Mouse (Mus musculus): ENCODE data around the gene C030005K15Rik. TPM values are rescaled to one million over a fixed set of nuclear protein-coding genes. Genes with fewer than 3 reads are reported as not detected.
"Not testable (repeated sequence)": the region's sequence is repeated elsewhere in the genome, so short reads cannot be mapped to it uniquely, and the experiment has no call there.

C030005K15Rik gene
- not detected in 2 replicates for polyA plus RNA-seq (2015; fragmentation: Nextera tagmentation; extraction: Ambion mirVana)

DNA sequence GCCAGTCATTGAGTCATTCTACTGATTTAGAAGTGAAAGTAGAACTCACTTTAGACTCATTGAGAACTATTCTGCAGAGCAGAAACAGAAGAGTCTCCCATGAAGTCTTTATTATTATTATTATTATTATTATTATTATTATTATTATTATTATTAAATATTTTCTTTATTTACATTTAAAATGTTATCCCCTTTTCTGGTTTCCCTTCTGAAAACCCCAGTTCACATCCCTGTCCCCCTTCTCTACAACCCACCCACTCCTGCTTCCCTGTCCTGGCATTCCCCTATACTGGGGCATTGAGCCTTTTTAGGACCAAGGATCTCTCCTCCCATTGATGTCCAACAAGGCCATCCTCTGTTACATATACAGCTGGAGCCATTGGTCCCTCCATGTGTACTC is at the start of gene C030005K15Rik:
Gene C030005K15Rik (minus strand): TSS at position 101 of the 400 bp plus-strand sequence.
- not testable (repeated sequence) for ATAC-seq (ENCODE audit: borderline replicate concordance, extremely low read depth, low FRiP score, low TSS enrichment); H3K36me3 ChIP-seq; H3K27me3 ChIP-seq; H3K4me1 ChIP-seq; H3K9me3 ChIP-seq; H3K4me3 ChIP-seq; H3K27ac ChIP-seq; H3K9ac ChIP-seq; H3K4me2 ChIP-seq

DNA sequence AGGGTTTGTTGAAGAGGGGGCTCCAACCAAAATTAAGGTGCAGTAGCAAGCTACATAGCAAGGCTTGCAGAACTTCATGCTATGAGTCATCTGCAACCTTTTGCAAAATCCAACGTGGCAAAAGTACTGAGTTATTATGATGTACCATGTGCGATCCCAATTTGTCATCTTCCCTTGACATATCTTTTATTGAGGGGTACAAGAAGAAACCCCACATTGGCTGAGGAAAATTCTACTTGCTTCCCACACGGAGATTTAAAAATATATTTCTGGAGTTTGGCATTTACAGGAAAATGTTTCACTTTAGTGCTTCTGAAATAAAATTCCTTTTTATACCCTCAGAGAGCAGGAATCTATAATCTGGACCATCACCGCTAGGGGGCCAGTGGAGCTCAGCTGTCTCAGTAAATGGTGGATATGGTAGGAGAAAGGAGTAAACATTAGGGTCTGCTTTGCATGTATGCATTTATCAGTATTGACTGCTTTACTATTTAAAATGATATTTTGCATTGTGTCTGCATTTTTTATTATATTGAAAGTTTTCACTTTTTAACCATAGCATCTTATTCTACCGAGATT is 41.7 kb upstream of the C030005K15Rik start:
- WGBS = 58% methylated on average over 5 of the region's 5 CpGs
- no peaks in the 10 kb centered on the region for H3K4me1 ChIP-seq
- ATAC-seq (ENCODE audit: borderline replicate concordance, extremely low read depth, low FRiP score, low TSS enrichment) = no peak
- no peak overlapping the region for H3K4me3 ChIP-seq
- H3K27me3 ChIP-seq = no peaks in the 10 kb centered on the region
- H3K36me3 ChIP-seq = no peaks in the 10 kb centered on the region
- no peaks in the 10 kb centered on the region for H3K9me3 ChIP-seq
- H3K27ac ChIP-seq = no peak overlapping the region
- no peak overlapping the region for H3K9ac ChIP-seq
- H3K4me2 ChIP-seq = no peak overlapping the region

DNA sequence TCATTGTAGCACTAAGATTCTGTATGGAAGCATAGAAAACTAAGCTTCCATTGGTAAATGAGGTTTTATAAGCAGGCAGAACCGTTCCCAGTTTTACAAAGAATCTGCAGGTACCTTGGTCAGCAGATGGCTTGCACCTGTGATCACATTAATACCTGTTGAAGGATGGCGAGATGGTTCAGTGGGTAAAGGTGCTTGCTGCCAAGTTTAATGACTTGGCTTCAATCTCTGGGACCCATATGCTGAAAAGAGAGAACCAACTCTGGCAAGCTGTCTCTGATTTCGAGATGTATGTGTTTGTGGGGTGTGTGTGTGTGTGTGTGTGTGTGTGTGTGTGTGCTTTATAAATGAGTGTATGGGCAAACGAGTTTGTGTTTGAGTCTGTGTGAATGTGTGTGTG is 27.3 kb upstream of the C030005K15Rik start:
- Histone ChIP-seq H3K4me3 (no peak overlapping the region), H3K9me3 (no peaks in the 10 kb centered on the region), H3K36me3 (no peaks in the 10 kb centered on the region), H3K9ac (no peak overlapping the region), H3K27me3 (no peaks in the 10 kb centered on the region), H3K4me1 (no peaks in the 10 kb centered on the region), H3K4me2 (no peak overlapping the region), H3K27ac (no peak overlapping the region)
- 66% methylated on average over 4 of the region's 4 CpGs for WGBS
- ATAC-seq (ENCODE audit: borderline replicate concordance, extremely low read depth, low FRiP score, low TSS enrichment) = no peak

- Histone ChIP-seq H3K36me3 (no peaks in the 10 kb centered on the region), H3K9me3 (no peaks in the 10 kb centered on the region), H3K9ac (no peak overlapping the region), H3K27me3 (no peaks in the 10 kb centered on the region), H3K4me3 (no peak overlapping the region), H3K4me2 (no peak overlapping the region), H3K27ac (no peak overlapping the region), H3K4me1 (no peaks in the 10 kb centered on the region)
- ATAC-seq (ENCODE audit: borderline replicate concordance, extremely low read depth, low FRiP score, low TSS enrichment) = no peak
- WGBS = 76% methylated on average over 3 of the region's 3 CpGs
Measured at GRCm38 (mm10) chr10:97747231-97747630, 20.7 kb upstream of the C030005K15Rik start.

- no peaks in the 10 kb centered on the region for H3K36me3 ChIP-seq
- H3K4me2 ChIP-seq = no peak overlapping the region
- H3K27ac ChIP-seq = no peak overlapping the region
- no peaks in the 10 kb centered on the region for H3K4me1 ChIP-seq
- H3K9me3 ChIP-seq = no peaks in the 10 kb centered on the region
- no peak for ATAC-seq (ENCODE audit: borderline replicate concordance, extremely low read depth, low FRiP score, low TSS enrichment)
- 15% methylated on average over 1 of the region's 1 CpGs for WGBS
- no peak overlapping the region for H3K4me3 ChIP-seq
- no peak overlapping the region for H3K9ac ChIP-seq
- H3K27me3 ChIP-seq = no peaks in the 10 kb centered on the region
Measured at GRCm38 (mm10) chr10:97725929-97726328, 626 bp downstream of the C030005K15Rik start.

DNA sequence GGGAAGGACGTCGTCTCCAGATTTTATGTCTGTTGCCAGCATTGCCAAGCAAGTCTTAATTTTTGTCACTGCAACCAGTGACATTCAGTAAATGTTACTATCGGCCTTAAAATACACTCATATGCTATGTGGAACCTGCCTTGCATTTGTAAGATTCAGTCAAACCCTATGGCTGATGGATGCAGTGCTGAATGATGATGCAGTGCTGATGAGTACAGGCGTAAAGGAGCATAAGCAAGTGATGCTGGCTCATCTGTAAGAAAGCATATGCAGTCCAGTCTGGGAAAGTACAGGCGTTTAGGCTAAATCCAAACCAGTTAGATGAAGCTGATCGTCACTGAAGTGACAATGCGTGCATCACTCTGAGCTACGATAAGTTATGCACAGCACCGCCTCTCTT is 3.8 kb downstream of the C030005K15Rik start:
- 95% methylated on average over 9 of the region's 9 CpGs for WGBS
- Histone ChIP-seq H3K4me3 (no peak overlapping the region), H3K4me2 (no peak overlapping the region), H3K27me3 (no peaks in the 10 kb centered on the region), H3K9ac (no peak overlapping the region), H3K27ac (no peak overlapping the region), H3K36me3 (no peaks in the 10 kb centered on the region), H3K4me1 (no peaks in the 10 kb centered on the region), H3K9me3 (no peaks in the 10 kb centered on the region)
- ATAC-seq (ENCODE audit: borderline replicate concordance, extremely low read depth, low FRiP score, low TSS enrichment) = no peak

DNA sequence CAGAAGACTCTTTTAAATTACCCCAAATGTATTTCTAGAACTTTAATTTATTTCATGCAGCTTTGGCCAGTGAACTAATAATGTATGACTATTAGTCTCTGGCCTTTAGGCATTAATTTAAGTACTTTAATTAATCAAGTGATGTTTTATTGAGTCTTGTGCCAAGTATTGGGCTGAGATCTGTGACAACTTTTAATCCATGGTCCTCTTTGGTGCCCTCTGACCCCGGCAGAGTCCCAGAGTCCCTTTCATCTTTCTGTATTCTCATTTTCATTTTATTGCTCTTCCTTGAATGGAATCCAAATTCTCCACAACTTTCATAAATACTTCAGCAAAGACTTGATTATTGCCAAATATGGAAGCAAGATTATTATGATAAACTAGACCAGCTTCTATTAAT is 5.9 kb downstream of the C030005K15Rik start:
- ATAC-seq (ENCODE audit: borderline replicate concordance, extremely low read depth, low FRiP score, low TSS enrichment) = peak; percentile 74; the same call in 1 of the 2 replicates
- Histone ChIP-seq H3K27me3 (no peaks in the 10 kb centered on the region), H3K36me3 (no peaks in the 10 kb centered on the region), H3K27ac (no peak overlapping the region), H3K4me1 (no peaks in the 10 kb centered on the region), H3K9ac (no peak overlapping the region), H3K9me3 (no peaks in the 10 kb centered on the region), H3K4me3 (no peak overlapping the region), H3K4me2 (no peak overlapping the region)
- WGBS = 58% methylated on average over 1 of the region's 1 CpGs

GRCm38 (mm10) chr10:97718021-97718420 is 8.5 kb downstream of the C030005K15Rik start:
- peaks cover 4% of the 10 kb centered on the region; the same call in 1 of the 2 replicates for H3K4me1 ChIP-seq
- WGBS = 76% methylated on average over 2 of the region's 2 CpGs
- ATAC-seq (ENCODE audit: borderline replicate concordance, extremely low read depth, low FRiP score, low TSS enrichment) = no peak

DNA sequence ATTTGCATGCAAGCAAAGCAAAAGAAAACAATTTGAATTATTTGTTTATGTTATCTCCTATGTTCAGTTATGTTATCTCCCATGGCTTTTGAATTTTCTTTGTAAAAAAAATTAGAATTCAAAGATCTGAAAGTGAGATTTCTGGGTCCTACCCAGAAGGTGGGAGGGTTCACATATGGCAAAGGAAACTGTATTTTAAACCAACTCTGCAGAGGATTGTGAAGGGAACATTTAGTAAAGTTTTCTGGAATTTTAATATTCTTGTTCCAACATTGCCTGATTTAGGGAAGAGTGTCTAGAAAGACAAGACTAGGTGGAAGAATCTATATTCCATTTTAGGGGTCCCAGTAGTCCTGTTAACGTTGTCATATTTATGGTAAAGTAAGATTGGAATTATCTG is 9.3 kb downstream of the C030005K15Rik start:
- Histone ChIP-seq H3K4me1 (peaks cover 8% of the 10 kb centered on the region; the same call in 1 of the 2 replicates), H3K4me3 (no peak overlapping the region), H3K4me2 (no peak overlapping the region), H3K36me3 (no peaks in the 10 kb centered on the region), H3K27me3 (no peaks in the 10 kb centered on the region), H3K9ac (no peak overlapping the region), H3K9me3 (no peaks in the 10 kb centered on the region), H3K27ac (no peak overlapping the region)
- WGBS = 69% methylated on average over 1 of the region's 1 CpGs
- no peak for ATAC-seq (ENCODE audit: borderline replicate concordance, extremely low read depth, low FRiP score, low TSS enrichment)

More at GRCm38 (mm10) chr10:97718021-97718420, 8.5 kb downstream of the C030005K15Rik start:
- Histone ChIP-seq H3K36me3 (no peaks in the 10 kb centered on the region), H3K9ac (no peak overlapping the region), H3K9me3 (no peaks in the 10 kb centered on the region), H3K27ac (no peak overlapping the region), H3K4me3 (no peak overlapping the region), H3K27me3 (no peaks in the 10 kb centered on the region), H3K4me2 (no peak overlapping the region)

- no peak overlapping the region for H3K27ac ChIP-seq
- H3K9ac ChIP-seq = no peak overlapping the region
- no peaks in the 10 kb centered on the region for H3K9me3 ChIP-seq
- no peaks in the 10 kb centered on the region for H3K27me3 ChIP-seq
- 69% methylated on average over 3 of the region's 3 CpGs for WGBS
- H3K4me2 ChIP-seq = no peak overlapping the region
- H3K4me1 ChIP-seq = peaks cover 8% of the 10 kb centered on the region; the same call in 1 of the 2 replicates
- H3K4me3 ChIP-seq = no peak overlapping the region
- ATAC-seq (ENCODE audit: borderline replicate concordance, extremely low read depth, low FRiP score, low TSS enrichment) = no peak
- H3K36me3 ChIP-seq = no peaks in the 10 kb centered on the region
Measured at GRCm38 (mm10) chr10:97715289-97715906, 11.2 kb downstream of the C030005K15Rik start.

- Histone ChIP-seq H3K4me2 (no peak overlapping the region), H3K4me3 (no peak overlapping the region), H3K27me3 (no peaks in the 10 kb centered on the region), H3K27ac (no peak overlapping the region), H3K9ac (no peak overlapping the region), H3K4me1 (peaks cover 8% of the 10 kb centered on the region; the same call in 1 of the 2 replicates), H3K36me3 (no peaks in the 10 kb centered on the region), H3K9me3 (no peaks in the 10 kb centered on the region)
- no peak for ATAC-seq (ENCODE audit: borderline replicate concordance, extremely low read depth, low FRiP score, low TSS enrichment)
- 69% methylated on average over 4 of the region's 4 CpGs for WGBS
Measured at GRCm38 (mm10) chr10:97714584-97714983, 12.0 kb downstream of the C030005K15Rik start.

DNA sequence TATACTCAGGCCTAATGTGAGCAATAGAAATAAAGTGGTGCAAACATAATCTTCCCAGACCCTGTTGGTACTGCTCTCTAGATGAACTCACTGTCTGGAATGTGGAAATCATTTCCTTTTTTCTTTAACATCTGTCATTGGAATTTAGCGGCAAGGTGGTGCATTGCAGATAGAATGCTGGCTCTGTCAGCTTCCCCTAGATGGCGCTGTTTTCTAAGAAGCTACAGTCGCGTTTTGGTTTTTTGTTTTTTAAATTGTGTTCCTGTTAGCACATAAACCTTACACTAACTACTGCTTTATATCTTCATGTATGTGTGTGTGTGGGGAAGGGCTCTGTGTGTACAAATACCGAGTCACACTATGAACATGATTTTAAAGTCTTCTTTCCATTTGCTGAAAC is 13.9 kb downstream of the C030005K15Rik start:
- Histone ChIP-seq H3K4me3 (no peak overlapping the region), H3K4me2 (no peak overlapping the region), H3K27ac (no peak overlapping the region), H3K9me3 (no peaks in the 10 kb centered on the region), H3K27me3 (no peaks in the 10 kb centered on the region), H3K36me3 (no peaks in the 10 kb centered on the region), H3K9ac (no peak overlapping the region), H3K4me1 (peaks cover 8% of the 10 kb centered on the region; the same call in 1 of the 2 replicates)
- ATAC-seq (ENCODE audit: borderline replicate concordance, extremely low read depth, low FRiP score, low TSS enrichment) = no peak
- WGBS = 3% methylated on average over 5 of the region's 5 CpGs
